Mouse (Mus musculus): ENCODE results near the gene Ccdc54. TPM values are rescaled to one million over a fixed set of nuclear protein-coding genes. Genes with fewer than 3 reads are reported as not detected.

The Ccdc54 gene
- not detected in 2 replicates for total RNA-seq (2023)

DNA sequence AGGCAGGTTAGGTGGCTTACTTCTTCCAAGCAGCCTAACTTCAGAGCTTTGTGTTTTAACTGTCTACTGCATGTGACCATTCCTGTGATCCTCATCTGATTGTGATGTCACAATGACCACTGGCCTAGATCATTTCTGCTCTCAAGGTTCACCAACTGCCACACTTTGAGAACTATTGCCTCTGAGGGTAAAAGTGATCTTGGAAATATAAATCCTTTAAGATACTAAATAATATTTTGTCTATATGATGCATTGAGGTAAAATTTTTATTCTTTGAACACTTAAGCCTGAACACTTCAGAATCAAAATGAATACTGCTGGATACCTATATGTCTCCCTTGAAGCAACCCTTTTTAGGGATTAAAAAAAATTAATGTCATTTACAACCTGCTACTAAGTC lies at the start of gene Ccdc54:
Ccdc54 (minus strand) TSS at position 101 of the 400 bp plus-strand sequence.

Other genes starting within 250 kb of the Ccdc54 start
- gene Bbx, start 158.8 kb downstream of the Ccdc54 start, total RNA-seq (2023) = 15.8 and 22.3 TPM in 2 replicates